Mouse (Mus musculus) CH12.LX (cell line): ENCODE results near the gene Fam221b. TPM values are rescaled to one million over a fixed set of nuclear protein-coding genes. Genes with fewer than 3 reads are reported as not detected.
A peak's percentile ranks its signal among the peaks of the same experiment; 100 is the strongest.

ENCODE experiments used
- DNase-seq: peaks from one replicate; pipeline ENCODE4 v3.0.0-alpha.2; 2013; ENCODE audit errors: extremely low read depth
- H3K27ac ChIP-seq: 2 replicates; pipeline ENCODE4 v1.5.1; 2012; ENCODE audit warnings: low read depth, mild to moderate bottlenecking, control low read depth, moderate library complexity; ENCODE audit not compliant: insufficient read depth
- H3K27me3 ChIP-seq: replicated peaks from 2 replicates; pipeline ENCODE3; 2012; ENCODE audit warnings: inconsistent platforms
- H3K36me3 ChIP-seq, 2 experiments: replicated peaks in 1 of 2; 2 replicates each; pipeline versions ENCODE3 to v1.6.1; 2012; ENCODE audit warnings: inconsistent platforms in 1 of 2, low read length in 1 of 2, mild to moderate bottlenecking in 1 of 2, mixed read lengths in 1 of 2, moderate library complexity in 1 of 2; ENCODE audit not compliant: control insufficient read depth in 1 of 2, insufficient read depth in 1 of 2
- H3K4me1 ChIP-seq, 2 experiments: 2 replicates each; pipeline ENCODE4 v1.6.1; 2012; ENCODE audit warnings: inconsistent platforms in 1 of 2, moderate library complexity in 1 of 2; ENCODE audit not compliant: insufficient read depth in 2 of 2, control insufficient read depth in 1 of 2
- H3K4me2 ChIP-seq: 2 replicates; pipeline ENCODE4 v1.6.1; 2012; ENCODE audit warnings: low read depth, mild to moderate bottlenecking, control low read depth; ENCODE audit not compliant: poor library complexity, insufficient read depth, severe bottlenecking
- H3K4me3 ChIP-seq, 3 experiments: fragments of 150-350 bp in 1 of 3; sonication (generic) in 1 of 3; replicated peaks in 1 of 3; 2 replicates each; pipeline versions ENCODE3 to v1.5.1; 2011 to 2012; ENCODE audit warnings: low read depth in 2 of 3, low read length in 2 of 3, mild to moderate bottlenecking in 2 of 3, moderate library complexity in 2 of 3, control low read depth in 1 of 3, improper control_type of control experiment in 1 of 3, inconsistent platforms in 1 of 3, mixed read lengths in 1 of 3; ENCODE audit not compliant: poor library complexity in 1 of 3
- H3K79me2 ChIP-seq: replicated peaks from 2 replicates; pipeline ENCODE4 v1.6.1; 2012; ENCODE audit warnings: mild to moderate bottlenecking, moderate library complexity; ENCODE audit not compliant: control insufficient read depth, poor library complexity, insufficient read depth, severe bottlenecking; ENCODE audit errors: extremely low read depth
- H3K9ac ChIP-seq: 2 replicates; pipeline ENCODE4 v1.6.1; 2012; ENCODE audit warnings: low read depth, mild to moderate bottlenecking, control low read depth, moderate library complexity; ENCODE audit not compliant: insufficient read depth
- H3K9me3 ChIP-seq: replicated peaks from 2 replicates; pipeline ENCODE3; 2012; ENCODE audit warnings: low read length, inconsistent platforms, mixed read lengths
- BHLHE40 ChIP-seq: IDR thresholded peaks from 2 replicates; pipeline ENCODE4 v1.6.1; 2011; ENCODE audit warnings: mild to moderate bottlenecking, low read depth, low read length, improper control_type of control experiment
- CHD1 ChIP-seq: IDR thresholded peaks from 2 replicates; pipeline ENCODE4 v1.6.1; 2012; ENCODE audit warnings: low read depth, low read length, improper control_type of control experiment, inconsistent platforms
- CHD2 ChIP-seq: IDR thresholded peaks from 2 replicates; pipeline ENCODE4 v1.6.1; 2011; ENCODE audit warnings: low read length, improper control_type of control experiment
- CTCF ChIP-seq, 2 experiments: IDR thresholded peaks in 1 of 2; conservative IDR thresholded peaks in 1 of 2; 2 replicates each; pipeline ENCODE4 v1.5.1; 2011 to 2012; ENCODE audit warnings: low read depth in 2 of 2, low read length in 2 of 2, improper control_type of control experiment in 1 of 2, inconsistent platforms in 1 of 2, mild to moderate bottlenecking in 1 of 2, moderate library complexity in 1 of 2
- E2F4 ChIP-seq: IDR thresholded peaks from 2 replicates; pipeline ENCODE4 v1.6.1; 2011; ENCODE audit warnings: low read depth, low read length, improper control_type of control experiment; ENCODE audit not compliant: insufficient replicate concordance
- ELF1 ChIP-seq: IDR thresholded peaks from 2 replicates; pipeline ENCODE4 v1.6.1; 2014; ENCODE audit warnings: low read depth, mild to moderate bottlenecking, inconsistent platforms, low read length, improper control_type of control experiment
- EP300 ChIP-seq: IDR thresholded peaks from 2 replicates; pipeline ENCODE4 v1.6.1; 2011; ENCODE audit warnings: low read length, improper control_type of control experiment
- ETS1 ChIP-seq: conservative IDR thresholded peaks from 2 replicates; pipeline ENCODE4 v1.6.1; 2012; ENCODE audit warnings: low read depth, mild to moderate bottlenecking, inconsistent platforms, low read length, improper control_type of control experiment, moderate library complexity
- HCFC1 ChIP-seq: IDR thresholded peaks from 2 replicates; pipeline ENCODE4 v1.6.1; 2012; ENCODE audit warnings: low read depth, mild to moderate bottlenecking, inconsistent platforms, low read length, improper control_type of control experiment
- IRF4 ChIP-seq: IDR thresholded peaks from 2 replicates; pipeline ENCODE4 v1.6.1; 2014; ENCODE audit warnings: low read depth, mild to moderate bottlenecking, inconsistent platforms, low read length, improper control_type of control experiment
- JUN ChIP-seq: IDR thresholded peaks from 2 replicates; pipeline ENCODE4 v1.6.1; 2011; ENCODE audit warnings: low read depth, mild to moderate bottlenecking, low read length, improper control_type of control experiment, moderate library complexity; ENCODE audit not compliant: insufficient read depth
- JUND ChIP-seq: conservative IDR thresholded peaks from 2 replicates; pipeline ENCODE4 v1.6.1; 2011; ENCODE audit warnings: low read depth, low read length, improper control_type of control experiment
- KAT2A ChIP-seq: IDR thresholded peaks from 2 replicates; pipeline ENCODE4 v1.6.1; 2012; ENCODE audit warnings: low read length, improper control_type of control experiment, inconsistent platforms; ENCODE audit not compliant: insufficient replicate concordance
- MAX ChIP-seq: IDR thresholded peaks from 2 replicates; pipeline ENCODE4 v1.6.1; 2011; ENCODE audit warnings: low read length, improper control_type of control experiment
- MAZ ChIP-seq: IDR thresholded peaks from 2 replicates; pipeline ENCODE4 v1.6.1; 2012; ENCODE audit warnings: low read depth, mild to moderate bottlenecking, inconsistent platforms, low read length, improper control_type of control experiment, moderate library complexity
- MEF2A ChIP-seq: IDR thresholded peaks from 2 replicates; pipeline ENCODE4 v1.6.1; 2014; ENCODE audit warnings: low read depth, mild to moderate bottlenecking, inconsistent platforms, low read length, improper control_type of control experiment, borderline replicate concordance
- MXI1 ChIP-seq: IDR thresholded peaks from 2 replicates; pipeline ENCODE4 v1.6.1; 2011; ENCODE audit warnings: mild to moderate bottlenecking, low read depth, low read length, improper control_type of control experiment
- NELFE ChIP-seq: IDR thresholded peaks from 2 replicates; pipeline ENCODE4 v1.6.1; 2011; ENCODE audit warnings: low read depth, low read length, improper control_type of control experiment
- NRF1 ChIP-seq: IDR thresholded peaks from 2 replicates; pipeline ENCODE4 v1.6.1; 2014; ENCODE audit warnings: low read depth, mild to moderate bottlenecking, inconsistent platforms, low read length, improper control_type of control experiment, moderate library complexity
- PAX5 ChIP-seq: IDR thresholded peaks from 2 replicates; pipeline ENCODE4 v1.6.1; 2012; ENCODE audit warnings: low read length, inconsistent platforms, mixed read lengths
- POLR2A ChIP-seq: IDR thresholded peaks from 2 replicates; pipeline ENCODE4 v1.6.1; 2011; ENCODE audit warnings: low read depth, mild to moderate bottlenecking, improper control_type of control experiment, low read length
- POLR2AphosphoS2 ChIP-seq: IDR thresholded peaks from 2 replicates; pipeline ENCODE4 v1.6.1; 2011; ENCODE audit warnings: low read depth, low read length, improper control_type of control experiment
- RAD21 ChIP-seq: IDR thresholded peaks from 2 replicates; pipeline ENCODE4 v1.6.1; 2011; ENCODE audit warnings: low read depth, mild to moderate bottlenecking, low read length, improper control_type of control experiment, moderate library complexity
- RCOR1 ChIP-seq: conservative IDR thresholded peaks from 2 replicates; pipeline ENCODE4 v1.6.1; 2012; ENCODE audit warnings: low read depth, mild to moderate bottlenecking, inconsistent platforms, low read length, improper control_type of control experiment
- SIN3A ChIP-seq: IDR thresholded peaks from 2 replicates; pipeline ENCODE4 v1.6.1; 2012; ENCODE audit warnings: low read length, improper control_type of control experiment, inconsistent platforms
- SMC3 ChIP-seq: IDR thresholded peaks from 2 replicates; pipeline ENCODE4 v1.6.1; 2011; ENCODE audit warnings: low read depth, low read length, improper control_type of control experiment
- TBP ChIP-seq: conservative IDR thresholded peaks from 2 replicates; pipeline ENCODE4 v1.6.1; 2011; ENCODE audit warnings: low read depth, low read length, improper control_type of control experiment
- UBTF ChIP-seq: IDR thresholded peaks from 2 replicates; pipeline ENCODE4 v1.6.1; 2012; ENCODE audit warnings: low read depth, mild to moderate bottlenecking, inconsistent platforms, low read length, improper control_type of control experiment, moderate library complexity
- USF1 ChIP-seq: IDR thresholded peaks from 2 replicates; pipeline ENCODE4 v1.6.1; 2014; ENCODE audit warnings: low read depth, mild to moderate bottlenecking, inconsistent platforms, low read length, improper control_type of control experiment
- USF2 ChIP-seq: conservative IDR thresholded peaks from 2 replicates; pipeline ENCODE4 v1.6.1; 2011; ENCODE audit warnings: low read depth, low read length, improper control_type of control experiment
- ZC3H11A ChIP-seq: IDR thresholded peaks from 2 replicates; pipeline ENCODE4 v1.6.1; 2012; ENCODE audit warnings: low read depth, mild to moderate bottlenecking, inconsistent platforms, low read length, improper control_type of control experiment
- ZKSCAN1 ChIP-seq: IDR thresholded peaks from 2 replicates; pipeline ENCODE4 v1.6.1; 2012; ENCODE audit warnings: low read depth, inconsistent platforms, low read length, improper control_type of control experiment, borderline replicate concordance
- ZNF384 ChIP-seq: IDR thresholded peaks from 2 replicates; pipeline ENCODE4 v1.6.1; 2012; ENCODE audit warnings: low read depth, low read length, improper control_type of control experiment, inconsistent platforms
- dilution Hi-C: fragments of 300-500 bp; cut with MboI; formaldehyde crosslinking; loops from 2 replicates; pipeline ENCODE4 v1.14.3; 2020; ENCODE audit warnings: low sequenced_read_pairs; ENCODE audit not compliant: extremely low pct_unique_long_range_greater_than_20kb, extremely low pct_ligation_motif_present
- in situ Hi-C: fragments of 300-500 bp; cut with MboI; formaldehyde crosslinking; loops from 3 replicates; pipeline ENCODE4 v1.14.3; 2019; ENCODE audit warnings: low sequenced_read_pairs, low pct_ligation_motif_present, low pct_unique_long_range_greater_than_20kb, mixed read lengths
- polyA plus RNA-seq: library from polyadenylated mRNA; unstranded; fragments of >175 nt; gene quantifications from 2 replicates; pipeline ENCODE4 v1.2.1, GENCODE M21; 2012; ENCODE audit warnings: low read depth; ENCODE audit not compliant: insufficient read length
- total RNA-seq, 2 experiments: library from RNA; depleted of rRNA; stranded (reverse); fragments of 300-350 nt in 1 of 2; fragments of >200 nt in 1 of 2; gene quantifications; 2 replicates each; pipeline ENCODE4 v1.2.3; 2012 to 2014

Fam221b gene
- total and polyA plus RNA-seq, 3 experiments: 0.07 to 6.3 TPM; not detected in 1

GRCm38 (mm10) chr4:43630671-43631045 is 38.3 kb downstream of the Fam221b start:
- H3K4me2 ChIP-seq: 0 out of 2 replicates have a peak overlapping the region, but pooled peaks have one; percentile 87
- no peak overlapping the region for H3K4me3 ChIP-seq
- dilution Hi-C loops (no loop called here), in situ Hi-C loops (no loop called here)
- TF ChIP-seq POLR2AphosphoS2 (no peak), PAX5 (no peak), MXI1 (no peak)
- no peak for DNase-seq
- H3K4me1 ChIP-seq: no peaks in the 10 kb centered on the region
- H3K9me3 ChIP-seq: peaks cover 12% of the 10 kb centered on the region
- H3K27ac ChIP-seq: no peak overlapping the region
- H3K79me2 ChIP-seq: no peaks in the 10 kb centered on the region
- H3K27me3 ChIP-seq: peaks cover 79% of the 10 kb centered on the region
- no peak overlapping the region for H3K9ac ChIP-seq
- no peaks in the 10 kb centered on the region for H3K36me3 ChIP-seq

- H3K27me3 ChIP-seq: peaks cover 74% of the 10 kb centered on the region
- in situ Hi-C loops: no loop called here
- H3K27ac ChIP-seq: no peak overlapping the region
- no peaks in the 10 kb centered on the region for H3K79me2 ChIP-seq
- peak overlapping the region; percentile 74 for H3K4me2 ChIP-seq
- peaks cover 18% of the 10 kb centered on the region for H3K9me3 ChIP-seq
- no peaks in the 10 kb centered on the region for H3K36me3 ChIP-seq
- H3K9ac ChIP-seq: peak overlapping the region; percentile 34; the same call in 1 of the 2 replicates
- dilution Hi-C loops: no loop called here
- peak; percentile 75 for DNase-seq
- no peak overlapping the region for H3K4me3 ChIP-seq
- no peaks in the 10 kb centered on the region for H3K4me1 ChIP-seq
- TF ChIP-seq TBP: no peak
- 0 out of 2 replicates have a peak, but pooled peaks have one; percentile 31 for TF ChIP-seq MXI1
- 0 out of 2 replicates have a peak, but pooled peaks have one; percentile 30 for TF ChIP-seq MAX
- 0 out of 2 replicates have a peak, but pooled peaks have one; percentile 9 for TF ChIP-seq ZNF384
- TF ChIP-seq HCFC1: peak; percentile 16; the same call in 1 of the 2 replicates
- TF ChIP-seq MEF2A: peak; percentile 31; the same call in 1 of the 2 replicates
- peak; percentile 74 for TF ChIP-seq SMC3
- peak; percentile 94 for TF ChIP-seq RAD21
- no peak for TF ChIP-seq ELF1
- TF ChIP-seq IRF4: 0 out of 2 replicates have a peak, but pooled peaks have one; percentile 26
- TF ChIP-seq ZKSCAN1: no peak
- no peak for TF ChIP-seq E2F4
- TF ChIP-seq CHD1: no peak
- TF ChIP-seq USF1: no peak
- no peak for TF ChIP-seq USF2
- TF ChIP-seq JUND: no peak
- no peak for TF ChIP-seq NRF1
- TF ChIP-seq BHLHE40: no peak
- TF ChIP-seq JUN: no peak
- TF ChIP-seq KAT2A: no peak
- TF ChIP-seq NELFE: peak; percentile 56; the same call in 1 of the 2 replicates
- TF ChIP-seq ETS1: no peak
- no peak for TF ChIP-seq POLR2AphosphoS2
- no peak for TF ChIP-seq RCOR1
- TF ChIP-seq CHD2: peak; percentile 69; the same call in 1 of the 2 replicates
- TF ChIP-seq EP300: no peak
- no peak for TF ChIP-seq UBTF
- TF ChIP-seq ZC3H11A: peak; percentile 12; the same call in 1 of the 2 replicates
- peak; percentile 71 to 94 for TF ChIP-seq CTCF (conservative IDR thresholded peaks at IDR 0.05 in 1 of 2, IDR thresholded peaks at IDR 0.05 in 1 of 2; ENCODE audit: low read depth in 2 of 2, low read length in 2 of 2)
- TF ChIP-seq MAZ: no peak
- TF ChIP-seq SIN3A: 0 out of 2 replicates have a peak, but pooled peaks have one; percentile 53
- no peak for TF ChIP-seq POLR2A
Measured at GRCm38 (mm10) chr4:43630030-43630581, 38.8 kb downstream of the Fam221b start.
